Mouse (Mus musculus) liver, embryonic 14.5 days (tissue): Measurements from ENCODE around the gene Disp1. TPM values are rescaled to one million over a fixed set of nuclear protein-coding genes. Genes with fewer than 3 reads are reported as not detected.

Experiments used
- ATAC-seq: fragments of 200-750 bp; cut with Nextera tagmentation; 2 replicates; pipeline ENCODE4 v1.8.0; 2017; ENCODE audit warnings: moderate number of reproducible peaks, mild to moderate bottlenecking, moderate library complexity; ENCODE audit not compliant: insufficient read depth
- DNase-seq, 3 experiments: peaks; one replicate each; pipeline ENCODE4 v3.0.0-alpha.2; 2012 to 2013; ENCODE audit warnings: low read depth in 3 of 3, low spot score in 3 of 3
- H3K27ac ChIP-seq: fragments of 300-500 bp; sonication (generic); 2 replicates; pipeline ENCODE4 v1.5.1; 2014; ENCODE audit warnings: moderate library complexity, mild to moderate bottlenecking, control low read depth, inconsistent platforms
- H3K27me3 ChIP-seq: fragments of 300-500 bp; sonication (generic); 2 replicates; pipeline ENCODE4 v1.6.1; 2014; ENCODE audit warnings: mild to moderate bottlenecking, low read length, moderate library complexity; ENCODE audit not compliant: control insufficient read depth, insufficient read depth
- H3K36me3 ChIP-seq: fragments of 300-500 bp; sonication (generic); replicated peaks from 2 replicates; pipeline ENCODE4 v1.6.1; 2014; ENCODE audit warnings: low read depth; ENCODE audit not compliant: control insufficient read depth, insufficient read depth
- H3K4me1 ChIP-seq, 2 experiments: fragments of 200-500 bp in 1 of 2; fragments of 300-500 bp in 1 of 2; sonication (generic) in 1 of 2; replicated peaks; 2 replicates each; pipeline ENCODE4 v1.6.1; 2012 to 2014; ENCODE audit warnings: antibody characterized with exemption in 1 of 2, inconsistent platforms in 1 of 2, low read length in 1 of 2; ENCODE audit not compliant: control insufficient read depth in 2 of 2, insufficient read depth in 2 of 2
- H3K4me2 ChIP-seq: fragments of 300-500 bp; sonication (generic); 2 replicates; pipeline ENCODE4 v1.6.1; 2014; ENCODE audit warnings: low read depth, mild to moderate bottlenecking, control low read depth, moderate library complexity
- H3K4me3 ChIP-seq, 2 experiments: fragments of 200-500 bp in 1 of 2; fragments of 300-500 bp in 1 of 2; sonication (generic) in 1 of 2; 2 replicates each; pipeline ENCODE4 v1.5.1; 2012 to 2014; ENCODE audit warnings: low read depth in 2 of 2, low read length in 2 of 2, mild to moderate bottlenecking in 2 of 2, control low read depth in 1 of 2, inconsistent platforms in 1 of 2, moderate library complexity in 1 of 2; ENCODE audit not compliant: insufficient read depth in 1 of 2
- H3K9ac ChIP-seq: fragments of 300-500 bp; sonication (generic); replicated peaks from 2 replicates; pipeline ENCODE4 v1.6.1; 2014; ENCODE audit warnings: mild to moderate bottlenecking, control low read depth, moderate library complexity
- H3K9me3 ChIP-seq: fragments of 300-500 bp; sonication (generic); 2 replicates; pipeline ENCODE4 v1.6.1; 2016; ENCODE audit warnings: low read length, mixed read lengths; ENCODE audit not compliant: control insufficient read depth
- CTCF ChIP-seq: IDR thresholded peaks from 2 replicates; pipeline ENCODE4 v1.5.1; 2016; ENCODE audit warnings: antibody characterized with exemption, low read depth, control low read depth
- EP300 ChIP-seq: IDR thresholded peaks from 2 replicates; pipeline ENCODE4 v1.6.1; 2016; ENCODE audit warnings: antibody characterized with exemption, low read depth
- WGBS: fragments of 180-500 bp; shearing (Covaris S2); extraction: QIAGEN DNeasy Blood & Tissue Kit; methylation state at CpG from one replicate; pipeline ENCODE4 v1.1.7; 2014; ENCODE audit not compliant: insufficient replicate concordance; 5-methylcytosine and 5-hydroxymethylcytosine counted together
- polyA plus RNA-seq, 2 experiments: library from polyadenylated mRNA; depleted of rRNA in 1 of 2; stranded (reverse) in 1 of 2; unstranded in 1 of 2; fragments of >200 nt; fragmentation: Nextera tagmentation in 1 of 2; extraction: Ambion mirVana in 1 of 2; gene quantifications; 2 replicates each; pipeline versions ENCODE4 v1.2.1 to v1.2.3; 2012 to 2014

Gene Disp1
- polyA plus RNA-seq, 2 experiments: 2.0 to 2.4 TPM

DNA sequence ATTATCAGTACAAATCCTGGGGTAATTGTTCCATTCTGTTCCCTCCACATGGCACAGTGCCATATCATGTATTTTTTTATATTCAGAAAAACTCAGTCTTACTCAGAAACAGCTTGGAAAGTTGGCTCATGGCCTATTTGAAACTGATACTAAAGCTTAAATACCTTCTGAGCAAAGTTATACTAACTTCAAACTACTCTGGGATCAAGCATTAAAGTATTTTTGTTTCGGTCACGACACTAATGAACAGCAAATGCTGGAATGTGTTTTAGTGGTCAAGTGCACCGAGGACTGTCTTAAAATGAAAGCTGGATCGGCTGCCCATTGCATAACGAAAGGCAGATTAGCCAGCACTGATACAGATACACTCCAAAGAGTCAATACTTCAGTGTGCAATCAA is 27.2 kb downstream of the Disp1 start:
- 74% methylated on average over 5 of the region's 5 CpGs for WGBS
- no peak for DNase-seq
- Histone ChIP-seq H3K36me3 (no peaks in the 10 kb centered on the region), H3K4me3 (no peak overlapping the region), H3K4me1 (no peaks in the 10 kb centered on the region), H3K9ac (no peak overlapping the region), H3K27me3 (no peaks in the 10 kb centered on the region), H3K27ac (no peak overlapping the region), H3K9me3 (no peaks in the 10 kb centered on the region), H3K4me2 (no peak overlapping the region)
- no peak for TF ChIP-seq CTCF
- no peak for ATAC-seq

DNA sequence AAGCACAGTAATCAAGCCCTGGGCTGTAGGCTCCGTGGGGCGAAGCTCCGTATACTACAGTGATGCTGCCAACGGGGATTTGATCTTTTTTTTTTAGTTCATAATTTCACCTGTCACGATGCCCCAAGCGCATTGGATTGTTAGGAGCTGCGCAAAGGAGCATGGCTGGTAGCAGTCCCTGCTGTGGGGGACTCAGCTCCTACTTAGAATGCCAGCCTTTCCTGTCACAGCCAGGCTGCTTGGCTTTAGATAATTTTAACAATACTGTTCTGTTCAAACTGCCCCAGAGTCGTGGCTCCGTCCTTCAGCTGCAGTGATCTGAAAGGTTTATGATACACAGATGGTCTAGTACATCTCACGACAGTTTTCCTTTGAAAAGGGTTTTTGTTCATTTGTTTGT is 29.9 kb downstream of the Disp1 start:
- H3K9ac ChIP-seq: no peak overlapping the region
- H3K4me2 ChIP-seq: no peak overlapping the region
- TF ChIP-seq EP300: no peak
- no peak for TF ChIP-seq CTCF
- no peak overlapping the region for H3K4me3 ChIP-seq
- ATAC-seq (no peak), DNase-seq (no peak)
- H3K36me3 ChIP-seq: no peaks in the 10 kb centered on the region
- no peak overlapping the region for H3K27ac ChIP-seq
- WGBS: 75% methylated on average over 10 of the region's 10 CpGs
- no peaks in the 10 kb centered on the region for H3K9me3 ChIP-seq
- H3K27me3 ChIP-seq: no peaks in the 10 kb centered on the region
- H3K4me1 ChIP-seq: 0 out of 4 replicates have a peak, but pooled peaks cover 0 to 1% of the 10 kb centered on the region in 2 experiments

DNA sequence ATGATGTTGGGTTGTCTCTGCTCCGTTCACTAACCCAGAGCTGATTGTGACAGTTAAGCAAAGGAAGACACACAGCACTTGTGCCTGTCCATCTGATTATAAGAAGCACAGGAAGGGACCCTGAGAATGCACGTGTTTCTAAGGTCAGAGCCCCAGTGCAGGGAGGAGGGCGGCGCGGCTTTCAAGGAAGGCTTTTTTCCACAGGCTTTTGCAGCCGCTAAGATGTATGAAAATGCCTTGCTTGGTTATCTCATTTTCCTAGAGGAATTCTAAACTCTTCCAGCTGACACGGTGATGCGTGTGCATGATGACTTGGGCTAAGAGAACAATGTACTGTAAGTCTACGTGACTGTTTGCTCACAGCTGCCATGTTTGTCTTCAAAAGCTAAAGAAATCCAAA is 30.9 kb downstream of the Disp1 start:
- no peak for ATAC-seq
- no peak for TF ChIP-seq CTCF
- no peak for TF ChIP-seq EP300
- no peak for DNase-seq
- Histone ChIP-seq H3K27ac (no peak overlapping the region), H3K4me1 (peaks cover 0 to 5% of the 10 kb centered on the region in 2 experiments; a peak in 2 of 4 replicates), H3K9ac (no peak overlapping the region), H3K4me3 (no peak overlapping the region), H3K4me2 (no peak overlapping the region), H3K36me3 (no peaks in the 10 kb centered on the region), H3K27me3 (no peaks in the 10 kb centered on the region), H3K9me3 (no peaks in the 10 kb centered on the region)
- 69% methylated on average over 9 of the region's 9 CpGs for WGBS

DNA sequence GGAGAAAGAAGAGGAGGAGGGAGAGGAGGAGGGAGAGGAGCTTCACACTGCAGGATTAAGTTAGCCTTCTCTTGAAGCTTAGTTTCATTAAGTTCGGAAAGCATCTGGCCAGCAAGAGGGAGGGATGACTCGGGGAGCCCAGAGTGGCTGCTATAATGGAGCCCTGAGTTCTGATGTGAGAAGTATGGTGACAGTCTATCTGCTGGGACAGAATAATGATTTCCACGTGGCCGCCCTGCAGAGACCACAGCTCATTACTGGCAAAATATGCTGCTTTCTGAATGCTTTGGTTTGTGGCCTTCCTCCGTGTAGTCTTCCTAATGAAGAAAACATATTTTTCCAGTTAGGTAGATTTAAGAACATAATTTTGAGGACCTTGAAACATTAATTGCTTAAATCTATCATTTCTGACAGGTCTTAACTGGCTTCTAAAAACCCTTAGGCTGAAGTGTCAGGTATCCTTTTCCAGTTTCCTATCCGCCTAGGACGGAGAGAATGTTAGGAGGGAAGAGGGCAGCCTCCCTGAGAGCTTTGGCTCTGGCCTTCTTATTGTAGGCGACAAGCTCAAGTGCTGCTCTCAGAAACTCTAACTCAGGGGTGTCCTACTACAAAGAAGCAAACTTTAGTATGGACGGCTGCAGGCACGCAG is 32.2 kb downstream of the Disp1 start:
- no peak for TF ChIP-seq EP300
- Histone ChIP-seq H3K9me3 (no peaks in the 10 kb centered on the region), H3K36me3 (no peaks in the 10 kb centered on the region), H3K27me3 (no peaks in the 10 kb centered on the region), H3K4me1 (peaks cover 0 to 11% of the 10 kb centered on the region in 2 experiments; a peak in 2 of 4 replicates), H3K9ac (no peak overlapping the region), H3K4me3 (no peak overlapping the region), H3K27ac (no peak overlapping the region), H3K4me2 (no peak overlapping the region)
- DNase-seq (no peak), ATAC-seq (no peak)
- WGBS: 73% methylated on average over 10 of the region's 10 CpGs

- no peaks in the 10 kb centered on the region for H3K36me3 ChIP-seq
- H3K27me3 ChIP-seq: no peaks in the 10 kb centered on the region
- ATAC-seq (no peak), DNase-seq (no peak)
- WGBS: 81% methylated on average over 20 of the region's 20 CpGs
- H3K4me2 ChIP-seq: no peak overlapping the region
- no peaks in the 10 kb centered on the region for H3K9me3 ChIP-seq
- no peak overlapping the region for H3K4me3 ChIP-seq
- no peak overlapping the region for H3K27ac ChIP-seq
- H3K9ac ChIP-seq: no peak overlapping the region
- TF ChIP-seq EP300 (no peak), CTCF (no peak)
- H3K4me1 ChIP-seq: peaks cover 0 to 17% of the 10 kb centered on the region in 2 experiments; a peak in 2 of 4 replicates
Measured at GRCm38 (mm10) chr1:183188115-183189013, 33.0 kb downstream of the Disp1 start.
